Mouse (Mus musculus) intestine, postnatal 0 days (tissue): ENCODE data around the gene Fahd1. TPM values are rescaled to one million over a fixed set of nuclear protein-coding genes. Genes with fewer than 3 reads are reported as not detected.

Source experiments
- ATAC-seq: fragments of 200-750 bp; cut with Nextera tagmentation; 2 replicates; pipeline ENCODE4 v1.8.0; 2017; ENCODE audit warnings: mild to moderate bottlenecking, moderate TSS enrichment, moderate library complexity
- H3K27ac ChIP-seq: fragments of 300-500 bp; sonication (generic); 2 replicates; pipeline ENCODE4 v1.5.1; 2014; ENCODE audit warnings: mild to moderate bottlenecking, low read depth, low read length, moderate library complexity
- H3K27me3 ChIP-seq: fragments of 300-500 bp; sonication (generic); replicated peaks from 2 replicates; pipeline ENCODE4 v1.6.1; 2014; ENCODE audit warnings: low read length, mixed read lengths; ENCODE audit not compliant: control insufficient read depth, insufficient read depth
- H3K36me3 ChIP-seq: fragments of 300-500 bp; sonication (generic); 2 replicates; pipeline ENCODE4 v1.6.1; 2014; ENCODE audit warnings: mild to moderate bottlenecking, moderate library complexity; ENCODE audit not compliant: control insufficient read depth, insufficient read depth
- H3K4me1 ChIP-seq: fragments of 300-500 bp; sonication (generic); replicated peaks from 2 replicates; pipeline ENCODE4 v1.6.1; 2014; ENCODE audit warnings: antibody characterized with exemption, low read length, mixed read lengths; ENCODE audit not compliant: control insufficient read depth, insufficient read depth
- H3K4me2 ChIP-seq: fragments of 300-500 bp; sonication (generic); replicated peaks from 2 replicates; pipeline ENCODE4 v1.6.1; 2014; ENCODE audit warnings: low read depth, mild to moderate bottlenecking, moderate library complexity
- H3K4me3 ChIP-seq: fragments of 300-500 bp; sonication (generic); 2 replicates; pipeline ENCODE4 v1.5.1; 2014; ENCODE audit warnings: low read depth, low read length
- H3K9ac ChIP-seq: fragments of 300-500 bp; sonication (generic); 2 replicates; pipeline ENCODE4 v1.6.1; 2014; ENCODE audit warnings: mild to moderate bottlenecking, low read depth, low read length
- H3K9me3 ChIP-seq: fragments of 300-500 bp; sonication (generic); 2 replicates; pipeline ENCODE4 v1.6.1; 2016; ENCODE audit warnings: mixed run types; ENCODE audit not compliant: control insufficient read depth
- CTCF ChIP-seq: sonication (generic); IDR thresholded peaks from 2 replicates; pipeline ENCODE4 v1.5.1; 2016; ENCODE audit warnings: low read depth, mild to moderate bottlenecking, control low read depth, antibody characterized with exemption, moderate library complexity
- WGBS: fragments of 180-500 bp; shearing (Covaris S2); extraction: QIAGEN DNeasy Blood & Tissue Kit; methylation state at CpG from one replicate; pipeline ENCODE4 v1.1.7; 2014; 5-methylcytosine and 5-hydroxymethylcytosine counted together
- polyA plus RNA-seq: library from polyadenylated mRNA; unstranded; fragments of >200 nt; fragmentation: Nextera tagmentation; extraction: Ambion mirVana; gene quantifications from 2 replicates; pipeline ENCODE4 v1.2.1, GENCODE M21; 2015

The Fahd1 gene
- polyA plus RNA-seq, 1 experiment from 2014 or later = 165 TPM

GRCm38 (mm10) chr17:24851381-24852125, 1.4 kb upstream of the Fahd1 start:
- TF ChIP-seq CTCF = no peak
- Histone ChIP-seq H3K27ac (no peak overlapping the region), H3K4me2 (peak overlapping the region; percentile 90), H3K27me3 (no peaks in the 10 kb centered on the region), H3K36me3 (peaks cover 37% of the 10 kb centered on the region), H3K4me1 (no peaks in the 10 kb centered on the region), H3K4me3 (peak overlapping the region; percentile 66), H3K9ac (peak overlapping the region; percentile 23; the same call in 1 of the 2 replicates), H3K9me3 (no peaks in the 10 kb centered on the region)
- ATAC-seq = no peak
- WGBS = 62% methylated on average over 10 of the region's 10 CpGs

GRCm38 (mm10) chr17:24850773-24851127, 586 bp upstream of the Fahd1 start:
- H3K9me3 ChIP-seq = no peaks in the 10 kb centered on the region
- peak overlapping the region; percentile 68 for H3K9ac ChIP-seq
- 1% methylated on average over 20 of the region's 20 CpGs for WGBS
- no peak for TF ChIP-seq CTCF
- H3K27me3 ChIP-seq = no peaks in the 10 kb centered on the region
- H3K36me3 ChIP-seq = peaks cover 29% of the 10 kb centered on the region
- ATAC-seq = no peak
- peak overlapping the region; percentile 66 for H3K4me3 ChIP-seq
- H3K4me1 ChIP-seq = no peaks in the 10 kb centered on the region
- H3K27ac ChIP-seq = peak overlapping the region; percentile 91
- peak overlapping the region; percentile 90 for H3K4me2 ChIP-seq

GRCm38 (mm10) chr17:24849733-24850064, 465 bp downstream of the Fahd1 start:
- under 1% methylated on average over 21 of the region's 21 CpGs for WGBS

GRCm38 (mm10) chr17:24848600-24849031, 1.5 kb downstream of the Fahd1 start:
- Histone ChIP-seq H3K4me2 (peak overlapping the region; percentile 90), H3K4me1 (no peaks in the 10 kb centered on the region), H3K27ac (peak overlapping the region; percentile 91), H3K9me3 (no peaks in the 10 kb centered on the region), H3K27me3 (no peaks in the 10 kb centered on the region), H3K4me3 (peak overlapping the region; percentile 66), H3K36me3 (peaks cover 10% of the 10 kb centered on the region), H3K9ac (no peak overlapping the region)
- TF ChIP-seq CTCF = no peak
- no peak for ATAC-seq

More at GRCm38 (mm10) chr17:24849733-24850064, 465 bp downstream of the Fahd1 start:
- ATAC-seq = no peak
- no peaks in the 10 kb centered on the region for H3K27me3 ChIP-seq
- peak overlapping the region; percentile 68 for H3K9ac ChIP-seq
- peaks cover 20% of the 10 kb centered on the region for H3K36me3 ChIP-seq
- H3K4me2 ChIP-seq = peak overlapping the region; percentile 90
- peak overlapping the region; percentile 91 for H3K27ac ChIP-seq
- no peaks in the 10 kb centered on the region for H3K4me1 ChIP-seq
- peak; percentile 74 for TF ChIP-seq CTCF
- peak overlapping the region; percentile 66 for H3K4me3 ChIP-seq
- H3K9me3 ChIP-seq = no peaks in the 10 kb centered on the region

GRCm38 (mm10) chr17:24847386-24847785, 2.8 kb downstream of the Fahd1 start:
- Histone ChIP-seq H3K9me3 (no peaks in the 10 kb centered on the region), H3K4me1 (no peaks in the 10 kb centered on the region), H3K4me3 (no peak overlapping the region), H3K9ac (no peak overlapping the region), H3K4me2 (peak overlapping the region; percentile 90), H3K27ac (peak overlapping the region; percentile 65; the same call in 1 of the 2 replicates), H3K27me3 (no peaks in the 10 kb centered on the region), H3K36me3 (no peaks in the 10 kb centered on the region)
- no peak for TF ChIP-seq CTCF
- peak; percentile 9; the same call in 1 of the 2 replicates for ATAC-seq
- WGBS = 58% methylated on average over 1 of the region's 1 CpGs

- no peak for TF ChIP-seq CTCF
- H3K36me3 ChIP-seq = no peaks in the 10 kb centered on the region
- peak overlapping the region; percentile 18; the same call in 1 of the 2 replicates for H3K9ac ChIP-seq
- ATAC-seq = peak; percentile 76
- 26% methylated on average over 9 of the region's 9 CpGs for WGBS
- H3K9me3 ChIP-seq = no peaks in the 10 kb centered on the region
- peak overlapping the region; percentile 79 for H3K27ac ChIP-seq
- no peaks in the 10 kb centered on the region; the same call in 1 of the 2 replicates for H3K4me1 ChIP-seq
- H3K4me3 ChIP-seq = no peak overlapping the region; the same call in 1 of the 2 replicates
- peak overlapping the region; percentile 50 for H3K4me2 ChIP-seq
- no peaks in the 10 kb centered on the region for H3K27me3 ChIP-seq
Observed at GRCm38 (mm10) chr17:24844525-24844924, 5.6 kb downstream of the Fahd1 start.
